Mouse (Mus musculus) activated CD4-positive, CD25-positive, alpha-beta regulatory T cell (primary cell): ENCODE measurements around the gene Atg16l2. TPM values are rescaled to one million over a fixed set of nuclear protein-coding genes. Genes with fewer than 3 reads are reported as not detected.

Source experiments
- polyA plus RNA-seq, 2 experiments: library from polyadenylated mRNA; unstranded; fragments of 100-300 nt; shearing (Covaris generic); gene quantifications; one replicate each; pipeline ENCODE4 v1.2.1; 2017

Atg16l2 gene
- polyA plus RNA-seq = 10 to 100 TPM; 55.8 to 86.6 TPM

DNA sequence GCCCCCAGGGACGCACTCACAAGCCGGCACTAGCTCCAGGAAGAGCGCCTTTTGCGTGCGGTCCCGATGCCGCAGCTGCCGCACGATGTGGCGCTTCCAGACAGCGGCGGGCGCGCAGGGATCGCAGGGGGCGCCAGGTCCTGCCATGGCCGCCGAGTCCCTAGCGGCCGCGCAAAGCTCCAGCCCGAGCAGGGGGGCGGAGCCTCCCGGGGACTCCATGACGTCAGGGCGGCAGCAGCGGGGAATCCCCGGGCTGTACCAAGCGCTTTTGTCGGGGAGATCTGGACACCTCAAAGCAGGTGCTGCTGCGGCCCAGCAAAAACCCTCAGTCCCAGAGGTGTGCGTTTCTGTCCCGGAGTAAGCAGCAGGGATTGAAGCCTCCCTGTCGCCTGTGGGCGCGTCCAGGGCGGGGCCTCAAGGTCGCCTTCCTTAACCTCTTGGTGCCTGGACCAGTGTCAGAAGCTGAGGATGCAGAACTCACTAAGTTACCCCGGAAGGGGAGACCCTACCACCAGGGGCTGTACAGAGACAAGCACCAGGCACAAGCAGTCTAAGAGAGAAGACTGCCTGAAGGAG, at the start of gene Atg16l2:
Gene Atg16l2 (minus strand): TSS at position 371 of the 576 bp plus-strand sequence.

DNA sequence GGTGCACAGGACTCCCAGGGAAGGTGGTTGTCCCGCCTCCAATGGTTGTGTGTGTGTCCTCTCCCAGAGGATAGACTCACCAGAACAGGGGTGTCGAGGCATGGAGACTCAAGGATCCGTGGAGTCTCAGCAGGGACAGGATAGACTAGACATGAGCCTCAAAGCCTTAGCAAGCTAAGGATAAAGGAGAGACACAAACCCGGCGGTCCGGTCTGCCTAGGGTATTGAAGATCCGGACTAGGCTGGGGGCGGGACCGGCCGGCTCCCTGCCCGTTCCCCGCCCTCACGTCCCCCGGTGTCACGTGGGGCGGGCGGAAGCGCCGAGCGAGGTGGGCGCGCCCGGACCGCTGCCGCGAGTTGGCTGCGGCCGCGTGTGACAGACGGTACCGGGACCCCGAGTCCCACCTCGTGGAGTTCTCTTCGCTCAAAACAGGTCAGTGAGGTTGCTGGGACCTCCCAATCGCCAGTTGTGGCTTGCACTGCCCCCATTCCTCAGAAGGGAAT, 45.8 kb upstream of the Atg16l2 start, which contains the start of gene Arap1:
Gene Arap1 (plus strand): TSS at position 301 of the 504 bp plus-strand sequence.

DNA sequence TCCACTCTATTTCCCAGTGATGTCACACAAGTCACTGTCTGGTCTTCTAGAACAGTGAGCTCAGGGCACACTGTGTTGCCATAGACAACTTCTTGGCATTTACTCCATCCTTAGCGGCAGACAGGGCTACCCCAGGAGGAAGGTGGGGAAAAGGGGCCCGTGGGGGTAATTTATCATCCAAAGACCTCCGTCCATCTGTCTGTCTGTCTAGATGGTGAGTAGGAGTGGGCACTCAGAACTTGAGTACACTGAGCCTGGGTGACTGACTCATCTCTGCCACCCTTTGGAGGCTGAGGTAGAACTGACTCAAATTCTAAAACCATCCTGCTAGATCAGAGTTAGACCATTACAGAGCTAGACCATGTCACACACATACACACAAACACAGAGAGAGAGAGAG, 15.0 kb upstream of the Atg16l2 start, which contains the start of gene Stard10:
Gene Stard10 (plus strand): TSS at position 73 of the 400 bp plus-strand sequence.

Other genes starting within 250 kb of the Atg16l2 start
- gene Fchsd2, start 209.4 kb downstream of the Atg16l2 start, polyA plus RNA-seq = 10 to 100 TPM; 36.4 to 53.6 TPM
- 10 to 100 TPM; 10.2 to 19.4 TPM for gene Stard10, start 14.8 kb upstream of the Atg16l2 start, polyA plus RNA-seq
- 10 to 100 TPM; 39.8 to 79.4 TPM for gene Arap1, start 45.8 kb upstream of the Atg16l2 start, polyA plus RNA-seq
- gene Gm45837, start 108.6 kb upstream of the Atg16l2 start, polyA plus RNA-seq = 10 to 100 TPM; 16.1 to 76.0 TPM
- 10 to 100 TPM in 1 of 2 experiments, 1 to 10 TPM in 1; 3.7 to 29.8 TPM for gene Pde2a, start 119.4 kb upstream of the Atg16l2 start, polyA plus RNA-seq